Mouse (Mus musculus) heart, adult 18-20 months (tissue): ENCODE measurements around the gene Lrrc72. TPM values are rescaled to one million over a fixed set of nuclear protein-coding genes. Genes with fewer than 3 reads are reported as not detected.

Experiments
- DNase-seq, 2 experiments: peaks; one replicate each; pipeline ENCODE4 v3.0.0; 2021 to 2022; ENCODE audit warnings: mixed read lengths in 1 of 2
- long read RNA-seq, 2 experiments: library from polyadenylated mRNA; stranded (forward); transcript quantifications; one replicate each; pipeline ENCODE4 v2.0.0; 2021
- total RNA-seq, 2 experiments: library from RNA; stranded (reverse); gene quantifications; 2 replicates each; pipeline ENCODE4 v1.2.3; 2021

Lrrc72 gene
- not detected for total RNA-seq
- long read RNA-seq, experiment 1: 0 reads
- long read RNA-seq, experiment 2: 0 reads

- no peak for DNase-seq
Observed at GRCm38 (mm10) chr12:36253298-36253697, at the start of gene Lrrc72. Lrrc72 (minus strand) TSS chr12:36253398.

DNA sequence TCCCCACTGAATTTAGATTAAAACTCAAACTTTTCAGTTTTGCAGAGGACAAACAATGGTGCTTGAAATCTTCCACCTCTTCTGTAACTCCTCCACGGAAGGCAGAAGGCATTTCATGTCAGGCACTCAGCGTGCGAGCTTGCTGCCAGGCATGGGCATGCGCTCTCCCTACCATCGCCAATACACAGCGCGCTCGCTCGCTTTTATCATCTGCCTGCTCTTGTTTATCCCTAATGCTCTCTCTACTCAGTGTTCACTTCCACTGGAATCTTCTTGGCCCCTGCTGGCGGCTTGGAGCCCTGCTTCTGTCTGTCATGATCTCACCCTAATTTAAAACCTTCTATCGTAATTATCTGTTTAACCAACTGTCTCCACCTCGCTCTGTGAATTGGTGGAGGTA is 49.1 kb upstream of the Lrrc72 start:
- no peak for DNase-seq

DNA sequence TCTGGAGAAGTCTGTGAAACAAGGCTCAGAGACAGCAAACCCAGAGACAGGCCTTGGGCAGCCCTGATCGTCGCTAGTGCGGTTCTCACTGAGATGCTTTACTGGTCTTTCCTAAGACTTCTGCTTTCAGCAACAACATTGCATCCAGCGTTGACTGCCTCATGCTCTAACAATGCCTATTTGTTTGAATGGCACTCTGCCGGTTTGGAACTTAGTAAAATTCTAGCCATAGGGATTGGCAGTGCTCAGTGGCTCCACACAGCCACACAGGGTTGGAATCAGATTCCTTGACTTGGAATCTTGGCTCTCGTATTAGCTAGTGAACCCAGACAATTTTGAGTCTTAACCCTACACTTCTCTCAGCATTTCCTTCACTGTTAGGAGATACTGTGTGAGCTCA is 38.1 kb upstream of the Lrrc72 start:
- DNase-seq: no peak

GRCm38 (mm10) chr12:36290465-36290864 is 37.3 kb upstream of the Lrrc72 start:
- no peak for DNase-seq

DNA sequence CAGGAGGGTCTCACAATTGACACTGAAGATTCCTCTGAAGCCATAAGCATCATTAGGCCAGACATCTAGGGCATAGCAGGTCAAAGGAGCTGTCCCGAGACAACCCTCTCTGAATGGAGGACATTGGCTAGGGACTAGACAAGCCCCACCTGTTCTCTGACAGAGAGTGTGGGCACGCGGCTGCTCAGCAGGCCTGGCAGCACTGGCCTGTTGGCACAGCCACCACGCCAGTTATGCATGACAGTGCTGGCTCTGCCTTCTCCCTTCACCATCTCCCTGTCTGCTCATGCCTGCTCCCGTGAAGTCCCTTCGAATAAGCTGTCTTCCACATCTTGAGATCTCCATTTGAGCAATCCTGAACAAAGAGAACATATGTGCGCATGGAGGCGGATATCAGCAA is 36.4 kb upstream of the Lrrc72 start:
- DNase-seq: peak; percentile 18 to 25

DNA sequence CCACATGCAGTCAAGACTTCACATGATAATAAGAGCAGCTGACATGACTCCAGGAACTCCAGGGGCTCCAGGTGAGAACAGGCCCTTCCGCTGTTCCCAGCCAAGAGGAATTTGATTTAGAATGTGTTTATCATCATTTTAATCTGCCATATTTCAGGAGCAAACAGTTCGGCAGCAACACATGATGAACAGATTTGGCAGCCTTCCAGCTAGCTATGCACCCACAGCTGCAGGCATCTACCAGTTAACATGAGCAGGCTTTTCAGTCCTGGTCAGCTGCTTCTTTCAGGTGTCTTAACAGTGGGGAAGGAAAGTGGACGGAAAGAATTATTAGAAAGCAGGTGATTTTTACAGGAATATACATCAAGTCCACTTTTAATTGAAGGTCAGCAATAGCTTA is 21.6 kb upstream of the Lrrc72 start:
- DNase-seq: no peak

DNA sequence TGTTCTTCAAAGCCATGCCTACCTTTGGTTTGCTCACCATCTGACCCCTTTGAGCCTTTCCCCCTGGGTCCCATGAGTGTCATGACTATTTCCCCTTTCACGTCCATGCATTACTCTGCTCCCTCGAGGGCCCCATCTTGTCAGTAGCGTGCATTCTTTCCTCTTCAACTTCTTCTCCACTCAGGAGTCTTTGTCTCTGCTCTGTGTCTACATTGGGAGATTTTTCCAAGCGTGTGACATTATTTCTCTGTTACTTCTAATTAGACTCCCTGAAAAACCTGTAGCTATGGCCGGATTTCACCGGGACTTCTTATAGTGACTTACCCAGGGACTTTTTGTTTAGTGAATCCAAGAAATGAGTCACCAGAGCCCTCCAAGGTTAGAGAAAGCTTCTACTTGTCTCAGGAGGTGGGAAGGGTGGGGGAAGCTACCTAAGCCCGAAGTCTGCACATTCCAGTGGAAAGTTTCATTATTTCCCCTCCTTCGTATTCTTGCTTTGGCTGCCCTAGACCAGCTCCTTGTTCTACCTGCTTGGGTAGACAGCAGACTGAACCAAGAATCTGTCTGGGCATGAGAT is 14.6 kb upstream of the Lrrc72 start:
- DNase-seq: no peak

DNA sequence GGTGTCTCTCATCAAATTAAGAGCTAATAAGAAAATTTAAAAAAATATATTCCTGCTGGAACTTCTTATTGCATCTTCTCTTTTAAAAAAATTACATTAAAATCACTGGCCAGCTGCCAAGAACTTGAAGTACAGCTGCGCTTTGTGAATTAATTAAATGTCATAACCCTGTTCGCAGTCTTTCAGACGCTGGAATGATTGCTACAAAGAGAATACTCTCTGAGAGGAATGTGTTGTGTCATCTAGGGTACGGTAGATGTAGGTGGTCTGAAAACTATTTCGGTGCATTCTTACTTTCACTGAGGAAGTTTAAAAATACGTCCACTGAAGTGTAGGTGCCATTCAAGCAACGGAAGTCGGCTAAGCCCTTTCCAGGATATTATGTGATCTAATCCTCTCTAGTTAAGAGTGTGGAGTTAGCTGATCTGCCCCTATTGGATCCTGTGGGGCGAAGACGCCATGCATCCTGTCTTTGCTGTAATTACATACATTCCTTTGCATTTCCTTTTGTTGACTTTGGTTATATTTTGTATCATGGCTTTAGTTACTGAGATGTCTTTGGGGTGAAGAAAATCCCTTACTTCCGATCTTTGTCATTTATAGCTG is 9.0 kb upstream of the Lrrc72 start:
- no peak for DNase-seq

GRCm38 (mm10) chr12:36255413-36255812 is 2.2 kb upstream of the Lrrc72 start:
- no peak for DNase-seq

- DNase-seq: no peak
Observed at GRCm38 (mm10) chr12:36241171-36241570, 12.0 kb downstream of the Lrrc72 start.

GRCm38 (mm10) chr12:36231386-36231785 is 21.8 kb downstream of the Lrrc72 start:
- DNase-seq: no peak

DNA sequence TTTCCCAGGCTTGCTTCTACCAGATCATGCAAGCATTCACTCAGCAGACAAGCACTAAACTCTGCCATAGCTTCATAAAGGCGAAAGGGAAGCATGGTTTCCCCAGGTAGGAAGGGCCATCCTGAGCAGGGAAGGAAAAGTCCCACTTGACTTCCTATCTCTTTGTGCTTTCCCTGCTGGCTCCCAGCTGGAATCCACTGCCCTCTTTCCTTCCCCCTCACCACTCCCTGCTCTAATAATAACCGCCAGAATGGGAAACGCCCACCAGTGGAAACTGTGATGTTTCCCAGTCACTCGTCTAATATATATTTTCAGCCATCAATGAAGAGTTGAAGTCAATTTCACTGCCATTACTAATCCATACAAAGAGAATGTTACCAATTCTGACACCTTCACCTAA is 28.8 kb downstream of the Lrrc72 start:
- DNase-seq: peak; percentile 17 to 60

- no peak for DNase-seq
Observed at GRCm38 (mm10) chr12:36216905-36217304, 36.3 kb downstream of the Lrrc72 start.

- no peak for DNase-seq
Observed at GRCm38 (mm10) chr12:36216230-36216629, 37.0 kb downstream of the Lrrc72 start.

GRCm38 (mm10) chr12:36215149-36215480 is 38.1 kb downstream of the Lrrc72 start:
- peak; percentile 20 to 59 for DNase-seq

DNA sequence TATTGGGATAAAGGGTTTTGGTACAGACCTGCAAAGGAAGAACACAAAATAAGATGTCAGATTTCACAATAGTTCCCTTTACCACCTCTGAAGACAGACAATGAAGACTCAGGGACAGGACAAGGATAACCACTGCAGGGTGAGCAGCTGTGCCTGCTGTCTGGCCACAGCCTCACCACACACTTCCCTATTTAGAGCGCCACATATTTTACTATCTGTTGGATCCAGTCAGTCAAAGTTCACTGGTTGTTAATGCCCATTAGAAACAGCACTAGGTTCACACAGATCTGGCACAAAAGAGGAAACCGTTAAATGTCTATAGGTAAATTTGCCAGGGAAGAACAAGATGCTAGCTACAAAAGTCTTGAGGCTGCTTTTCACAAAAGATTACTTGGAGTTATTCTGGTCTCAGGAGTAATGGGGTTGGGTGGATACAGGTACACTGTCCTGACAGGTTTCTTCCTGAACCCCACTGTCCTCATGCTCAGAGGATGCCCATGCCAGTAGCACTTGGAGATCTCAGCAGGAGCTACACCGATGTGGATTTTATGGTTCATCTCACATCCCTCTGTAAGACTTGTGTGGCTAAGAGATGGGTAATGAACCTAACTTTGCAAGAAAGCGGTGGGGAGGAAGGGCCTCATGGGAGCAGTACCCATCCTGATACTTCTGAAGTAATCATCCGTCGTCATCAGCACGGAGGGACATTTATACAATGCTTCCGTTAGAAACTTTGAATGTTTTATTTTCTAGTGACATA is 38.6 kb downstream of the Lrrc72 start:
- DNase-seq: no peak

DNA sequence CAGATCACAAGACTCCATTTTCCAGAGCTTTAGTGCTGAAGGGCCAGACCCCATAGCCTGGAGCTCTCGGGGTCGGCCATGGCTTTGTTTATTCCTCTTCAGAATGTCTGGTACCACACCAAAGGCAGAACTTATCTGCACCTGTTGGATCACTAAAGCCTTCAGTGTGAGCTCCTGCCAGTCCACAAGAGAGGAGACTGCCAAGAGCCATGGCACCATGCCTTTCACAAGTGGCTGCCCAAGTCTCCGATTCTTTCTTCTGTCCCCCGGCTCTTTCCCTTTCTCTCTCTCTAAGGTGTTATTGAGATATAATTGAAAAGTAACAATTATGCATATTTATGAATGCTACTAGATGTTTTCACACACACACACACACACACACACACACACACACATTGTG is 43.1 kb downstream of the Lrrc72 start:
- DNase-seq: peak in 1 of 2 experiments; percentile 25

DNA sequence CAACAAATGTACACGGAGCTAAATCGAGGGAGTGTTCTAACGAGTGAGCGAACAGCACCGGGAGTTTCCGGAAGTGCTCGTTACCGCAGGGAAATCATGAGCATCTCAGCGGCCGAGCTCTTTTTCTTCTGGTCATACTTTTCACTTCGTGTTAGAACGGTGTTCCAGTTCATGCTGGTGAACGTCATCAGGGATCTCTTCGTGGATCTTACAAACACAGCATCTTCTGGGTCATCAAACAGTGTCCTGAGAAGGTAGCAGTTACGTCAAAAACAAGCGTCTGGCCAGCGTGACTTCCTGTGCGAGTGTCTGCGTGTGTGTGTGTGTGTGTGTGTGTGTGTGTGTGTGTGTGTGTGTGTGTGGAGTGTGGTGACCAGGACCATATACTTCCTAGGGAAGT is 44.7 kb downstream of the Lrrc72 start:
- no peak for DNase-seq

GRCm38 (mm10) chr12:36207800-36208148 is 45.4 kb downstream of the Lrrc72 start:
- DNase-seq: no peak

GRCm38 (mm10) chr12:36207072-36207799 is 46.0 kb downstream of the Lrrc72 start:
- peak; percentile 65 to 81 for DNase-seq

GRCm38 (mm10) chr12:36205579-36206119 is 47.5 kb downstream of the Lrrc72 start:
- peak in 1 of 2 experiments; percentile 12 for DNase-seq

DNA sequence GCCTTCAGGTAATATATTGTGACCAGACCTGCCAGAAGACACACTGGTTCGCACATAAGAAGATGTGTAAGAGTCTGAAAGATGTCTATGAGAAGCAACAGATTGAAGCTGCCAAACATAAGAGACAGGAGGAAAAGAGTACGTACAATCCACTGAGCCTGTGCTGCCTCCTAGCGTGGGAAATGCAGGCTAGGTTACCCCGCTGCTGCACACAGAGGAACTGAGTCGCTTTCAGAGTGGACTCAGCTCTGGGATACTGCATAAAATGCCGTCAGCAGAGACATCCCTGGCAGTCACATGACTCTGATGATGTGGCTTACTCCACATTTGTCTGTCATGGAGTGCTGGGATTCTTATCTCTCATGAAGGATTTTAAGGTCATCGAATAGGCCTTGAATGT is 58.2 kb downstream of the Lrrc72 start:
- DNase-seq: no peak

- no peak for DNase-seq
Observed at GRCm38 (mm10) chr12:36190343-36190742, 62.9 kb downstream of the Lrrc72 start.
